Mouse (Mus musculus) natural killer cell, adult 2 months (primary cell): Measurements from ENCODE around the gene Map3k14.

ENCODE experiments used
- DNase-seq, 2 experiments: peaks; one replicate each; pipeline ENCODE4 v3.0.0; 2022; ENCODE audit warnings: low spot score in 2 of 2

Gene Map3k14

GRCm38 (mm10) chr11:103175688-103176442 is 91.4 kb downstream of the Map3k14 start:
- no peak for DNase-seq

- DNase-seq: peak; percentile 94
Measured at GRCm38 (mm10) chr11:103174891-103175391, 92.3 kb downstream of the Map3k14 start.

DNA sequence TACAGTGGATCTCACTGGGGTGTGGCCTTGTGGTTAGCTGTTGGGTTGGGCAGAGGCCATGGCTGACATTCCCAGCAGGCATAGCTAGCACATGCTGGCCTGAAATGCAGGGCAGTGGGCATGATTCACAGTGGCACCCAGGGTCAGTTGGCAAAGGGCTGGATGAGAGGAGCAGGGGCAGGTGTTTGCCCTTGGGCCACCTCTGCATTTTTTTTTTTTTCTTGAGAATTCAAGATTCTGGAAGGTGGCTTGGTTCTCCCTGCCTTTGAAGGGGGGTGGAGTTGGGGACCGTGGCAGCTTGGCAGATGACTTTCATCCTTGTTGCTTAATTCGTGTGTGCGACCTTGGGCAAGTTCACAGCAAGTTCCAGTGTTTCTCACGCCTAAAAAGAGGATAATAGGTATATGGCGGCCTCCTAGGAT is 92.8 kb downstream of the Map3k14 start:
- no peak for DNase-seq

GRCm38 (mm10) chr11:103173771-103174344 is 93.4 kb downstream of the Map3k14 start:
- no peak for DNase-seq

DNA sequence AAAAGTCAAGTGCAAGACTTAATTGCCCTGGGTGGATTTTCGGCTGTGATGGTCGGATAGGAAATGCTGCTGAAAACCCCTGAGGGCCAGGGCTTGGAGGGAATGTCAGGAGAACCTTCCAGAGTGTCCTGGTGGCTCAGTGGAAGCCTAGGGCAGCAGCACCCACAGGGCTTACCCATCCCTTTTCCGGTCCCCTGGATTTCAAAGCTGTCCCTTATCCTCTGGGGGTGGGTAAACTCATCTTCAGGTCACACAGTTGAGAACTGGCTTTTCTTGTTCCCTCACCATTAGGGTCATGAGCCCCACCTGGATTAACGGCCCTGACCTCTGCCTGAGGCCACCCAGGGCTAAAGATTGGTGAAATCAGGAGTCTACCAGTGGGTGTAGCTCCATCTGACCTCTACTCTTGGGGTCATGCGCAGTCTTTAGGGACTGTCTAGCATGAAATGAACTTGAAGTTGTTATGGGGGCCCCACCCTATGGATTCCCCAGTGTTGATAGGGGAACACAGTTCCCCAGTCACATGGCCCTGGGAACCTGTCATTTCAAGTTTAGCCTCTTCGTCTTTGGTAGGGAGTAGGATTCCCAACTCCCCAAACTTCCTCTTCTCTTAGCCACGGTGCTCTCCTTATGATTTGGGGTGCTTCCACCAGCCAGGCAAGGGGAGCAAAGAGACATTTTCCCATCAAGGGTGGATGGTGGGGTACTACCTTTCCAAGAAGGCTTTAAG is 94.1 kb downstream of the Map3k14 start:
- no peak for DNase-seq

DNA sequence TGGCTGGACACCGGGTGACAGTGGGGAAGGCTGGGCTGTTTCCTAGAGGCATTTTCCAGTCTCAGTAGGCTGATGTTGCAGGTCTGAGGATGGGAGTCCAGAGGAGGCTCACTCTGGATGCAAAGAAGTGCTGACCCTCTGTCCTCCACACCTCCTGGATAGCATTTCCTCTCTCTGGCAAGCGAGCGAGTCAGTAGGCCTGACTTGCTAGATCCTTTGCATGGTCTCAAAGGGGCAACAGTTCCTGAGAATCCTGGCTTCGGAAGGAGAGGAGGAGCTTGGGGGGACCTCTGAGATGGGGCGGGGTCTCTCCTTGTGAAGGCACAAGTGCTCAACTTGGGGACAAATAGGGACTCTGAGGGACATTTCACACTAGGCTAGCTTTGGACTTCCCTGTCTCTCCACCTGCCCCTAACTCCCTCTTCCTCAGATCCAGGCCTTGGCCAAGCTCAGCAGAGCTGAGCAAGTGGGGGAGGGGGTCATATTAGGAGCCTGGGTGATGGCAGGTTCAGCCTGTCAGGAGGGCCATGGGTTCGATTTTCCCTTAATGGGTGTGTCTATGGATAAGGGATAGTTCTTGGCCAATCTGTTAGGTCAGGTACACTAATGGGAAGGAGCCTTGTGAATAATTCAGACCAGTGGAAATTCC is 94.8 kb downstream of the Map3k14 start:
- no peak for DNase-seq

GRCm38 (mm10) chr11:103171703-103172391 is 95.4 kb downstream of the Map3k14 start:
- no peak for DNase-seq

DNA sequence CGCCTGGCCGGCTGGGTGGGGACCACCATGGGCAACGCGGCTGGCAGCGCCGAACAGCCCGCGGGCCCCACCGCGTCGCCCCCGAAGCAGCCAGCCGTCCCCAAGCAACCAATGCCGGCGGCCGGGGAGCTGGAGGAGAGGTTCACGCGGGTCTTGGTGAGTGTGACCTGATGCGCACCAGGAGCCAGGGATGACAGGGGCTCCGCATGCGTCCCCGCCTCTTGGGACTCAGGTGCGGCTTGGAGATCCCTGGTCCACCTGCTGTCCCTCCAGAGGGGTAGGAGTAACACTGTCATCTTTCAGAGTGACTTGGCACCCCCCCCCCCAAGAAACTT is 96.0 kb downstream of the Map3k14 start:
- DNase-seq: no peak

- DNase-seq: peak; percentile 61 to 63
Measured at GRCm38 (mm10) chr11:103170494-103171285, 96.6 kb downstream of the Map3k14 start, which contains the start of gene Fmnl1. Gene Fmnl1, plus strand, starts transcription at chr11:103171107.

GRCm38 (mm10) chr11:103170111-103170493 is 97.2 kb downstream of the Map3k14 start:
- no peak for DNase-seq
